Mouse (Mus musculus): ENCODE results near the gene Zfp970.
"Not testable (repeated sequence)": the region's sequence is repeated elsewhere in the genome, so short reads cannot be mapped to it uniquely, and the experiment has no call there.

GRCm38 (mm10) chr2:177518354-177518753 lies 53.8 kb downstream of the Zfp970 start:
- not testable (repeated sequence) for TF ChIP-seq CTCF (IDR thresholded peaks at IDR 0.05; ENCODE audit: borderline replicate concordance, control insufficient read depth, extremely low read depth, insufficient read depth, low read length, poor library complexity); POLR2A (IDR thresholded peaks at IDR 0.05; ENCODE audit: control insufficient read depth, extremely low read depth, insufficient read depth, low read length, poor library complexity)
